Mouse (Mus musculus): ENCODE results near the gene Zfp1.

- no peak for TF ChIP-seq EP300 (IDR thresholded peaks at IDR 0.05; ENCODE audit: low read depth)
- no peak for TF ChIP-seq CTCF (IDR thresholded peaks at IDR 0.05; ENCODE audit: low read depth)
Observed at GRCm38 (mm10) chr8:111700740-111701139, 57.5 kb downstream of the Zfp1 start.

All from heart, postnatal 0 days (tissue).